Mouse (Mus musculus) embryonic facial prominence, embryonic 12.5 days (tissue): ENCODE results near the gene Klk5. TPM values are rescaled to one million over a fixed set of nuclear protein-coding genes. Genes with fewer than 3 reads are reported as not detected.

Experiments used
- ATAC-seq: fragments of 200-750 bp; cut with Nextera tagmentation; 2 replicates; pipeline ENCODE4 v1.8.0; 2017; ENCODE audit not compliant: insufficient number of reproducible peaks, insufficient read depth, low FRiP score, low TSS enrichment
- H3K27ac ChIP-seq: fragments of 300-500 bp; sonication (generic); 2 replicates; pipeline ENCODE4 v1.5.1; 2016; ENCODE audit warnings: mild to moderate bottlenecking
- H3K27me3 ChIP-seq: fragments of 300-500 bp; sonication (generic); 2 replicates; pipeline ENCODE4 v1.6.1; 2016; ENCODE audit warnings: mild to moderate bottlenecking, moderate library complexity
- H3K36me3 ChIP-seq: fragments of 300-500 bp; sonication (generic); 2 replicates; pipeline ENCODE4 v1.6.1; 2016; ENCODE audit warnings: mild to moderate bottlenecking
- H3K4me1 ChIP-seq: fragments of 300-500 bp; sonication (generic); 2 replicates; pipeline ENCODE4 v1.6.1; 2016
- H3K4me2 ChIP-seq: fragments of 300-500 bp; sonication (generic); replicated peaks from 2 replicates; pipeline ENCODE4 v1.6.1; 2016; ENCODE audit warnings: mild to moderate bottlenecking, moderate library complexity
- H3K4me3 ChIP-seq: fragments of 300-500 bp; sonication (generic); 2 replicates; pipeline ENCODE4 v1.5.1; 2016; ENCODE audit warnings: mild to moderate bottlenecking
- H3K9ac ChIP-seq: fragments of 300-500 bp; sonication (generic); 2 replicates; pipeline ENCODE4 v1.6.1; 2016; ENCODE audit warnings: mild to moderate bottlenecking, moderate library complexity
- H3K9me3 ChIP-seq: fragments of 300-500 bp; sonication (generic); 2 replicates; pipeline ENCODE4 v1.6.1; 2016; ENCODE audit warnings: mild to moderate bottlenecking, moderate library complexity
- WGBS: fragments of 180-500 bp; shearing (Covaris S2); methylation state at CpG from one replicate; pipeline ENCODE4 v1.1.7; 2016; 5-methylcytosine and 5-hydroxymethylcytosine counted together
- polyA plus RNA-seq: library from polyadenylated mRNA; unstranded; fragments of >200 nt; fragmentation: Nextera tagmentation; extraction: Ambion mirVana; gene quantifications from 2 replicates; pipeline ENCODE4 v1.2.1, GENCODE M21; 2016

Gene Klk5
- polyA plus RNA-seq, 1 experiment from 2014 or later = not detected

DNA sequence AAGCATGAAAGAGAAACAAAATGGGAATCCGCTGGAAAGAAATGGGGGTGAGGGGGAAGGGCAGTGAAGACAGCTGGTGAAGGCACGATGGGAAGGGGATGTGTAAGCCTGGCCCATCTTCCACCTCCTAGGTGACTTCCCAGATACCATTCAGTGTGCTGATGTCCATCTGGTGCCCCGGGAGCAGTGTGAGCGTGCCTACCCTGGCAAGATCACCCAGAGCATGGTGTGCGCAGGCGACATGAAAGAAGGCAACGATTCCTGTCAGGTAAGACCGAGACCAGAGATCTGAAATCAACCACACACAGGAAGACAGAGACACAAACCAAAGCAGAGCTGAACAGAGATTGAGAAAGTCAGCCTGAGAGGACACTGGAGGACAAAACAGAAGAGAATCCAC, 12.8 kb upstream of the Klk5 start:
- no peak overlapping the region for H3K4me2 ChIP-seq
- no peak for ATAC-seq
- 86% methylated on average over 8 of the region's 8 CpGs for WGBS

DNA sequence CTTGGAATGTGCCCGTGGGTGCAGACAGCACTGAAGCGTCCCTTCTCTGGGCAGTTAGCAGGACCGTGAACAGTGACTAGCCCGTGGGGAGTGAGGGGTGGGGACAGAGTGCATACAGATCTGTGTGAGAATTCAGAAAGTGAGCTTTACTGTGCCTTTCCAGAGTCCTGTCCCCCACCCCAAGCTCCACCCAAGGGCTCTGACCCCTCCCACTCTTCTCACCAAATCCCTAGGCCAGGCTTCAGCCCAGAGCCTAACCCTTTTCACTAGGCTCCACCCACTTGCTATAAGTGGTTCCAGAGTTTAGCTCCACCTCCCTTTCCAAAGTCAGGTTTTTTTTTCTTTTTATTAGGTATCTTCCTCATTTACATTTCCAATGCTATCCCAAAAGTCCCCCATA, 2.0 kb downstream of the Klk5 start:
- Histone ChIP-seq H3K9ac (no peak overlapping the region), H3K36me3 (no peaks in the 10 kb centered on the region), H3K4me2 (no peak overlapping the region), H3K27ac (no peak overlapping the region), H3K4me1 (no peaks in the 10 kb centered on the region), H3K27me3 (no peaks in the 10 kb centered on the region), H3K9me3 (no peaks in the 10 kb centered on the region), H3K4me3 (no peak overlapping the region)
- 0 out of 2 replicates have a peak, but pooled peaks have one; percentile 47 for ATAC-seq
- WGBS = 84% methylated on average over 4 of the region's 4 CpGs

More for the DNA sequence above, 12.8 kb upstream of the Klk5 start:
- Histone ChIP-seq H3K36me3 (no peaks in the 10 kb centered on the region), H3K4me3 (no peak overlapping the region), H3K27ac (no peak overlapping the region), H3K9me3 (no peaks in the 10 kb centered on the region), H3K4me1 (no peaks in the 10 kb centered on the region), H3K9ac (no peak overlapping the region), H3K27me3 (no peaks in the 10 kb centered on the region)

DNA sequence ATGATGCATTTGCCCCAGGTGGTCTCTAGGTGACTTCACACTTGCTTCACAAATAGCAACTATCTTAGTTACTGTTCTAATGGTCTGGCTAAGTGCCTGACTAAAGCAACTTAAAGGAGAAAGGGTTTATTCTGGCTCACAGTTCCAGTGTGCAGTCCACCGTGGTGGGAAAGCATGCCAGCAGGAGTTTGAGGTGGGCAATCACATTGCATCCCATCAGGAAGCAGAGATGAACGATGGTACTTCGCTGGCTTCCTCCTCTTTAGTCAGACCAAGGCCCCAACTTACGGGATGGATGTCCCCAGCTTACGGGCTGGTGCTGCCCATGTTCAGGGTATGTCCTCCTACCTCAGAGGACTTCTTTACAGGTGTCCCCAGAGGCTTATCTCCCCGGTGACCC, 9.8 kb downstream of the Klk5 start:
- no peaks in the 10 kb centered on the region for H3K4me1 ChIP-seq
- 92% methylated on average over 6 of the region's 6 CpGs for WGBS
- H3K27me3 ChIP-seq = no peaks in the 10 kb centered on the region
- no peak for ATAC-seq
- H3K9ac ChIP-seq = no peak overlapping the region
- H3K27ac ChIP-seq = no peak overlapping the region
- H3K36me3 ChIP-seq = no peaks in the 10 kb centered on the region
- H3K4me3 ChIP-seq = no peak overlapping the region
- no peaks in the 10 kb centered on the region; the same call in 1 of the 2 replicates for H3K9me3 ChIP-seq
- no peak overlapping the region for H3K4me2 ChIP-seq

DNA sequence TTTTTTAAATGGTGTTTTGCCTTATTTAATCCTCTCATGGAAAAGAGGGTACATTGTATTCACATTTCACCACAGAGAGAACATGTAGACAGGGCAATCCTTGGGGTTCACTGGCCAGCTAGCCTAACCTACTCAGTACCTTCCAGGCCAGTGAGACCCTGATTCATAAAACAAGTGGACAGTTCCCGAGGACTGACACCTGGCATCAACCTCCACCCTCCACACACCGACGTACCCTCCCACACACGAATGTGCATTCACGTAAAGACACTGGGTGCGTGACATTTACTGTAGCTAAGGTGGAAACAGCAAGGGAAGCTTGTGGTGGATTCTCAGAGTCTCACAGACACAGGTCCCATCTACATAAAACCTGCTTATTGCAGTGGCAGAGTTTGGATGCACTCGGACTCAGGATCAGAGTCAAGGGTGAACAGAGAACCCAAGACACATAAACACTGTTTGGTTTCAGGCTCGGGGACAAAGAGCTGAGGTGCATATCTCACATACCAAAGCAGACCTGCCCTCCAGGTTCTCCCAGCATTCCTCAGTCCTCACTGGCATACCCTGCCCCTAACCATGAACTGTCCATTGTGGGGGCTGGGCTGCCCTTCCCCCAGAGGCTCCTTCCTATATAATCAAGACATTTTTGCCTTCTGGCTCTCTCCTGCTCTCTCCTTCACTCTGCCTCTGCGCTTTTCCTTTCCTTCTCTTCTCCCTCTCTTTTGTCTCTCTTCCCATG, 13.0 kb downstream of the Klk5 start:
- 82% methylated on average over 9 of the region's 9 CpGs for WGBS
- ATAC-seq = no peak
- no peaks in the 10 kb centered on the region for H3K27me3 ChIP-seq

DNA sequence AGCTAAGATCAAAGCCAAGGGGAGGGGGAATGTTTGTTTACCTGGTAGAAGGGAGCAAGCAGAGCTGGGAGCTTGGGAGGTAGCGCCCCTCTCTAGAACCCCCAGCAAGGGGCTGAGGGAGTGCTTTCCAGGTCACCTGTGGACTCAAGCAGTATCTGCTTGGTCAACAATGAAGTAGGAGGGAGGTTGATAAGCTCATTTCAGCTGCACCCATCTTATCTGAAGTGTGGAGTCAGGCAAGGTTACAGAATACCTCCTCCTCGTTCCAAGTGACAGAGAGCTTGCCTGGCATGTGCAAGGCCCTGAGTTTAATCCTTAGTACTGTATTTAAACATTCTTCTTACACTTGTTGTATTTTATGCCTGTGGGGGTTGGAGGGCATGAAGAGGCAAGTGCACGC, 13.9 kb downstream of the Klk5 start:
- H3K9ac ChIP-seq = no peak overlapping the region
- no peaks in the 10 kb centered on the region; the same call in 1 of the 2 replicates for H3K9me3 ChIP-seq
- H3K4me1 ChIP-seq = no peaks in the 10 kb centered on the region
- H3K36me3 ChIP-seq = no peaks in the 10 kb centered on the region
- H3K4me3 ChIP-seq = no peak overlapping the region
- H3K27me3 ChIP-seq = no peaks in the 10 kb centered on the region
- no peak for ATAC-seq
- H3K27ac ChIP-seq = no peak overlapping the region
- no peak overlapping the region for H3K4me2 ChIP-seq
- 71% methylated on average over 3 of the region's 3 CpGs for WGBS

More for the DNA sequence above, 13.0 kb downstream of the Klk5 start:
- H3K9me3 ChIP-seq = no peaks in the 10 kb centered on the region; the same call in 1 of the 2 replicates
- no peak overlapping the region for H3K9ac ChIP-seq
- no peaks in the 10 kb centered on the region for H3K36me3 ChIP-seq
- H3K27ac ChIP-seq = no peak overlapping the region
- no peaks in the 10 kb centered on the region for H3K4me1 ChIP-seq
- no peak overlapping the region for H3K4me3 ChIP-seq
- no peak overlapping the region for H3K4me2 ChIP-seq

DNA sequence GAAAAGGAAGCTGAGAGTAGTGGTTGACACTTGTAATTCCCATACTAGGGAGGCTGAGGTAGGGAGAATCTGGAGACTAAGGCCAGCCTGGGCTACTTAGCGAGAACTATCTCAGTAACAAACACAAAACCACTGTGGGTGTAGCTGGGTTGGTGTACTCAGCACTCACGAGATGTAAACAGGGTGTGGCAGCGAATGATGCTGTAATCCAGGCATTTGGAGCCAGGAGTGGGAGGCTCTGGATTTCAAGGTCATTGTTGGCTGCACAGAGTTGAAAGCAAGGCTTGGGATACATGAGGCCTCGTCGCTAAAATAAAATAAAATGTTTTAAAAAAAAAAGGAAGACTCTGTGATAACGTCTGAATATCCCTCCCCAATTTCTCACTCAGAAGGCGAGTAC, 14.5 kb downstream of the Klk5 start:
- Histone ChIP-seq H3K4me1 (no peaks in the 10 kb centered on the region), H3K36me3 (no peaks in the 10 kb centered on the region), H3K9me3 (no peaks in the 10 kb centered on the region; the same call in 1 of the 2 replicates), H3K4me3 (no peak overlapping the region), H3K9ac (no peak overlapping the region), H3K4me2 (no peak overlapping the region), H3K27ac (no peak overlapping the region), H3K27me3 (no peaks in the 10 kb centered on the region)
- ATAC-seq = no peak
- WGBS = 80% methylated on average over 7 of the region's 7 CpGs

DNA sequence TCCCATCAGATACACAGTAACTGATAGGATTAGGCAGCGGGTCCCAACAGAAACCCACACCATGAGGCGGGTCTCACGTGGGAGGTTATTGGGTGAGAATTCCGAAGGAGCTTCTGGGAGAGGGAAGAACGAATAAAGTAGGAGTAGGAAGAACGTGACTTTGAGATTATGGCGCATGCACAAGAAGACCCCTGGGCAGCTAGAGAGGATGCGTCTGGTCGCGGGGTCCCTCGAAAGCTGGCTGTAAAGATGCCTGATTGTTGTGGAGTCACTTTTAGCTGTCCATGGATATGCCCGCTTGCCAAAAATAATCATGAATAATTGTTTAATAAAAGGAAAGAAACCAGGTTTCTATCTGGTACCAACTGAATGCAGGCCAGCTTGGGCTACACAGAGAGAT, 15.7 kb downstream of the Klk5 start:
- Histone ChIP-seq H3K36me3 (no peaks in the 10 kb centered on the region), H3K9me3 (no peaks in the 10 kb centered on the region), H3K27me3 (no peaks in the 10 kb centered on the region), H3K9ac (no peak overlapping the region), H3K4me2 (no peak overlapping the region), H3K4me1 (no peaks in the 10 kb centered on the region), H3K4me3 (no peak overlapping the region), H3K27ac (no peak overlapping the region)
- 94% methylated on average over 12 of the region's 12 CpGs for WGBS
- no peak for ATAC-seq

DNA sequence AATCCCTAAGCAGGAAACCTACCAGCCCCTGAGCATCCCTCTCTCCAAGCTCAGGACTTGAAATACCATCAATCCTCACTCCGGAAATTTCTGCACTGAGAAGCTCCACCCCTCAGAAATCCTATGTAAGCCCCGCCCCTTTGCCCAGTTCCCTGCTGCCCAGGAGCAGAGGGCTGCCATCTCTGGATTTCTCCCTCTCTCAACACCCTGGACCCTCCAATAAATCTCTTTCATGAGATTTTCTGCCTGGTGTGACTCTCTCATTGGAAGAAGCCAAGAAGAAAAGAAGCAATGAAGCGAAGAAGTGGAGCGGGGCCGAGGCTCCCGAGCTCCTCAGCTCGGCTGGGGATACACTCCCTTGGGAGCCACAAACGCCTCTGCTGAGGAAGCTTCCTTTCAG, 18.6 kb downstream of the Klk5 start:
- Histone ChIP-seq H3K36me3 (no peaks in the 10 kb centered on the region), H3K4me3 (no peak overlapping the region), H3K9ac (no peak overlapping the region), H3K4me1 (no peaks in the 10 kb centered on the region), H3K9me3 (no peaks in the 10 kb centered on the region), H3K27ac (no peak overlapping the region), H3K4me2 (no peak overlapping the region), H3K27me3 (no peaks in the 10 kb centered on the region)
- 79% methylated on average over 8 of the region's 8 CpGs for WGBS
- ATAC-seq = no peak

DNA sequence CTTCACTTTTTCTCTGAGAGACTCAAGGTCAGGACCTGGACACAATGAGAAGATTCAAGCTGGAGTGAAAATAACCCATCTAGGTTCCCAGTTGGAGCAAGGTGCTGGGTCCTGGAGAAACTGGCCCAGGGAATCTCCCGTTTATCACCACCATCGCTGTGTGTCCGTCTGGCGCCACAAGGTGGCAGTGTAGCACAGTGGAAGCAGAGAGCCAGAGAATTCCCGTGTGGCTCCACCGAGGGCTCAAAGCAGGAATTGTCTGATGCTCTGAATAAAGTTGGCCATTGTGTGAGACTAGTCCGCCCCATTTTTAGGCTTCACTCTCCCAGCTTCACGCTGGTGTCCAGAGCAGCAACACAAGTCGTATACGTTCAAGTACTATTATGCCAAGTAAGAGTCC, 31.5 kb downstream of the Klk5 start:
- Histone ChIP-seq H3K9ac (no peak overlapping the region), H3K27ac (no peak overlapping the region), H3K4me1 (no peaks in the 10 kb centered on the region), H3K4me2 (no peak overlapping the region), H3K9me3 (0 out of 2 replicates have a peak, but pooled peaks cover under 1% of the 10 kb centered on the region), H3K36me3 (no peaks in the 10 kb centered on the region), H3K4me3 (no peak overlapping the region), H3K27me3 (no peaks in the 10 kb centered on the region)
- WGBS = 1% methylated on average over 10 of the region's 10 CpGs
- no peak for ATAC-seq

DNA sequence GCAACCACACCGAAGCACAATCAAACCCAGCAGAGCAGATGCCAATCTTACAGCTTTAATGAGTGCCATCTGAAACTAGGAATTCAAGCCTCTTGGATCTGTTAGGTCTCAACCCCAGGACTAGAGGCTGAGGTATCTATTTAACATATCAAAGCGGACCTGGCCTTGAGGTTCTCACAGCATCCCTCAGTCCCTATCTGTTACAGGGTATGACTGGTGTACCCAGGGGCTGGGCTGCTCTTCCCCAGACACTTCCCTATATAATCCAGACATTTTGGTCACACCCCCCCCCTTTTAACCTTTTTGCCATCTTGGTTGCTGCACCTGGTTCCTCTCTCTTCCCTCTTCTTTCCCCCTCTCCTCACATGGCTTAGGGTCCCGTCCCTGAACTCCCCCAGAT, 31.9 kb downstream of the Klk5 start:
- ATAC-seq = no peak
- no peaks in the 10 kb centered on the region for H3K4me1 ChIP-seq
- H3K9me3 ChIP-seq = 0 out of 2 replicates have a peak, but pooled peaks cover 2% of the 10 kb centered on the region
- H3K4me2 ChIP-seq = no peak overlapping the region
- H3K4me3 ChIP-seq = no peak overlapping the region
- no peak overlapping the region for H3K27ac ChIP-seq
- H3K27me3 ChIP-seq = no peaks in the 10 kb centered on the region
- no peaks in the 10 kb centered on the region for H3K36me3 ChIP-seq
- 50% methylated on average over 3 of the region's 3 CpGs for WGBS
- H3K9ac ChIP-seq = no peak overlapping the region

DNA sequence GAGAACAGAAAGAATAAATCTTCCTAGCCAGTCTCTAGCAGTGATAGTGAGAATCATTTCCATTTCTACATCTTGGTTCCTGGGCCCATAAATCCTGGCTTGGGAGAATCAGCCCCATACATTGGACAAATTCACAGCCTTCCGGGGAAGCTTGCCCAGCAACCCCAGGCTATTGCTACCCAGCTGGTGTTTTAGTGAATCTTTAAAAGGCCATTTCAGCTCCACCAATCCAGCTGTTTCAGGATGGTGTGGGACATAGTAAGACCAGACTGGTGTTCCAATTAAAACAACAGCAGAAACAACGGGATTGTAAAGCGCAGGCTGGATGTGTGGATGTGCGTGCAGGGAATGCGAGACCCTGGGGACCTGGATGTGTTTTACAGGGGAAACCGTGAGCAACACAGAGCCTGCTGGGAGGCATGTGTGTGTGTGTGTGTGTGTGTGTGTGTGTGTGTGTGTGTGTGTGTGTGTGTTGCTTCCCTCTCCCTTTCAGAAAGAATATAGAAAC, 33.2 kb downstream of the Klk5 start:
- Histone ChIP-seq H3K4me1 (no peaks in the 10 kb centered on the region), H3K4me3 (no peak overlapping the region), H3K36me3 (no peaks in the 10 kb centered on the region), H3K9ac (no peak overlapping the region), H3K9me3 (0 out of 2 replicates have a peak, but pooled peaks cover 2% of the 10 kb centered on the region), H3K4me2 (no peak overlapping the region), H3K27ac (no peak overlapping the region), H3K27me3 (no peaks in the 10 kb centered on the region; the same call in 1 of the 2 replicates)
- no peak for ATAC-seq
- 79% methylated on average over 6 of the region's 6 CpGs for WGBS

DNA sequence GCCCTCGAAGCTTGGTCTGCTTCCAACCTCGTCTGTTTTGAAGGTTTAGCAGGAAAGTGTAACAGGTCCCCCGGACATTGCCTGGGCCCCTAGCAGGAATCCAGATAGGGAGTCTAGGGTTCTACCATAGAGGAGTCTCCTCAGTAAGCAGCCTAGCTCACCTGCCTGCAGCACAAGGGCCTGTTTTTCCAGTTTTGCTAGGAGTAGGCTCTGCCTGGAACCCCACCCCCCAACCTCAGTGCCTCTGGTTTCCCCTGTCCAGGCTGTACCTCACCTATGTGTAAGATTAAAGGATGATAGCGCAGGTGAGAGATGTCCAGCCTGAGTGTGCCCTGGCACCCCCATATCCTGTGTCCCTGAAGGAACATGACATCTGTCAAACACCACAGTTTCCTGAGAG, 34.7 kb downstream of the Klk5 start:
- Histone ChIP-seq H3K27ac (no peak overlapping the region), H3K27me3 (peaks cover 4% of the 10 kb centered on the region; the same call in 1 of the 2 replicates), H3K36me3 (no peaks in the 10 kb centered on the region), H3K9me3 (0 out of 2 replicates have a peak, but pooled peaks cover 2% of the 10 kb centered on the region), H3K4me3 (no peak overlapping the region), H3K4me2 (no peak overlapping the region), H3K4me1 (peaks cover 6% of the 10 kb centered on the region; the same call in 1 of the 2 replicates), H3K9ac (no peak overlapping the region)
- 60% methylated on average over 4 of the region's 4 CpGs for WGBS
- no peak for ATAC-seq
